Mouse (Mus musculus): ENCODE measurements around the gene Bach2. TPM values are rescaled to one million over a fixed set of nuclear protein-coding genes. Genes with fewer than 3 reads are reported as not detected.
A peak's percentile ranks its signal among the peaks of the same experiment; 100 is the strongest.

Bach2 gene
- total RNA-seq, 1 experiment from 2014 or later: 8.9 TPM

DNA sequence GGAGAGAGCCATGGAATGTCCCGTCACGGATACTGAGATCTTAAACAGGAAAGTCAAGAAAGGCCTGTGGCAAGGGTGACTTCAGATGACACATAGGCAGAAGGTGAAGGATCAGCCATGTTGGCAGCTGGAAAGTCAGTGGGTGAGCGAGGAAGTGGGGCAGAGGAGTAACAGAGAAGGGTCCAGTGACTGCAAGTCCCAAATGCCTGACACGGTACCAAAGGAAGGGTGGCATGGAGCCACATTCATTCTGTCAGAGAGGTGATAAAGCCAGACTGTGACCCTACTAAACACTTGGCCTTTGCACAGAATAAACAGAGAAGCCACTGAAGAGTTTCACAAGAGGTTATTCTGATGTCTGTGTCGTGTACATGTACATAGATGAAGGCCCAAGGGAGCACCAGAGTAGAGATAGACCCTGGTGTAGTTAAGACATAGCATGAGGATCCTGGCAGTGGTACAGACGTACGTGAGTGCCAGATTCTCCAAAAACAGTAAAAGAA lies 267.8 kb downstream of the Bach2 start:
- no peak for ATAC-seq (replicated peaks; ENCODE audit: low read depth, poor library complexity, severe bottlenecking)

- no peak for ATAC-seq (replicated peaks; ENCODE audit: low read depth, poor library complexity, severe bottlenecking)
Observed at GRCm38 (mm10) chr4:32507041-32507440, 268.4 kb downstream of the Bach2 start.

DNA sequence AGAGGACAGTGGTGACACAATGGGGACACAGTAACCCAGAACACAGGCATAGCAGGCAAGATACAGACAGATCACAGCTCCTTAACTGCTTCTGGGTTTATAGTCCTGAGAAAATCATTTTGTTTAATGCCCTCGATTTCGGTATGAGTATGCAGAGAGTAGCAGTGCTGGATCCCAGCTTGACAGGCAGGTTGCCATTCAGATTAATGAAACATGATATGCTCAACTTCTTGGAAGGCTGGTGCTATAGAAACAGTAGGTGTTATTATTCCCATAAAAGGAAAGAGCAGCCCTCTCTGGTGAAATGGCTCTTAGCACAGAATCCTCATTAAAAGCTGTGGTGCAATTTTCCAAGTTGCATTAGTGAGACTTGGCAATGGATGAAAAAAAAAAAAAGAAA lies 270.0 kb downstream of the Bach2 start:
- no peak for ATAC-seq (replicated peaks; ENCODE audit: low read depth, poor library complexity, severe bottlenecking)

- ATAC-seq (replicated peaks; ENCODE audit: low read depth, poor library complexity, severe bottlenecking): no peak
Observed at GRCm38 (mm10) chr4:32508996-32509395, 270.4 kb downstream of the Bach2 start.

DNA sequence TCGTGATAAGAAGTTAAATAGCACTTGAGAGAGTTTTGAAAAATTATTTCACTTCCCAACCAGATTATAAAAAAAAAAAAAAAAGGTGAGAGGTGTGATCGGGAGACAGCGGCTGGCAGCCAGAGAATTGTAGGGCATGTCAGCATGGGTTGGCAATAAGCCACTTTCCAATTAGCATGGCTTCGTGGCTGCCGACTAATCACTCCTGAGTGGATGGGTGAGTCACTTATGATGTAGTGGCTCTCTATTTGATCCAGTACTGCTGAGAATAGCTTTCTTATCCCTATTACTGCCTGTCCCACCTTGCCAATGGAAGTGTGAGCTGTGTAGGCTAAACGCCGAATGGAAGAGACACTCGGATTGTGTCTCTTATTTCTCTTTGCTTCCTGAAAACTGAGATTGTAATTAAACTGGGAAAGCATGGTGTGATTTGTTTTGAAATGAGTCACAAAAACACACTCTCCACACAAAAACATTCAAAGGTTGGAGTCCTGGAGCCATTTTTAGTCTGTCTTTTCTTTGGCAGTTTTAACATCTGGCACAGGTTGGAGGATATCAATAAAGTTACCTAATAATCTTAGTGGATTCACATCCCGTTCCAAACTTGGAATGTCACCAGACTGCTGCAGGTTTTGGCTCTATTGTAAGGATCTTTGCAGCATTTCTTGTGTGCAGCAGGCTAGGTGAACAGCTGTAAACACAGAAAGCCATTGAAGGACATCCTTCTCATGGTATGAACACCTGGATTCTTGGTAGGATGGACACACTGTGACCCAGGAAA lies 271.4 kb downstream of the Bach2 start:
- no peak for ATAC-seq (replicated peaks; ENCODE audit: low read depth, poor library complexity, severe bottlenecking)

DNA sequence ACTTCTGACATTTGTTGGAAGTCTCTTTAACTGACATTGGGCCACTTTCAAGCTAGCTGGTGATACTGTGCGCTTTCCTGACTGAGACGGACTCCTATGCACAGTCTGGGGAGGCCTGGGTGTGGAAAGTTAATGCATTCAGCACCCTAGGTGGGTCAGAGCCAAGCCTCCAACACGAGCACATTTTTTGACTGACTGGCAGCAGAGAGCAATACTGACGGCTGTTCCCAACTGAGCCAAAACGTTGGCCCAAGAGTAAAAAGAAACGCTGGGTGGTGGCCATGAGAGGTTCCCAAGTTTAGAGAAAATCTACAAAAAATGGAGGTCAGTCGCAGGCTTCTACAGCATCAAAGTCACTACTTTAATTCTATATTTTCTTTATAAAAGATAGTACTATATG lies 272.3 kb downstream of the Bach2 start:
- no peak for ATAC-seq (replicated peaks; ENCODE audit: low read depth, poor library complexity, severe bottlenecking)

DNA sequence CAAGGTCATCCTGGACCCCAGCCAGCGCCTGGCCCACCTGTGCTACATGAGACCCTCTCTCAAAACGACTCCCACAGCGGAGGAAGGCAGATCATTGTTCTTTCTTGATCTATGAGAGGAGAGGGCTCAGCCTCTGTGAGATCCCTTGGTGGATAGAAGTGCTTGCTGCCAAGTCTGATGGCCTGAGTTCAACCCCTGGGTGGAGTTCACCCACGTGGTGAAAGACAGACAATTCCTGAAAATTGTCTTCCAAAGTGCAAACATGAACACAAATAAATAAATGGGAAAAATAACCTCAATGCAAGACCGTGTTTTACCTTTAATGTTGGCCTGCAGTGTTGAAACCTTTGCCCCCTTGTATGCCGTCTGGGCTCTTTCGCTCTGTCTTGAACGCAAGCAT lies 277.5 kb downstream of the Bach2 start:
- no peak for ATAC-seq (replicated peaks; ENCODE audit: low read depth, poor library complexity, severe bottlenecking)

DNA sequence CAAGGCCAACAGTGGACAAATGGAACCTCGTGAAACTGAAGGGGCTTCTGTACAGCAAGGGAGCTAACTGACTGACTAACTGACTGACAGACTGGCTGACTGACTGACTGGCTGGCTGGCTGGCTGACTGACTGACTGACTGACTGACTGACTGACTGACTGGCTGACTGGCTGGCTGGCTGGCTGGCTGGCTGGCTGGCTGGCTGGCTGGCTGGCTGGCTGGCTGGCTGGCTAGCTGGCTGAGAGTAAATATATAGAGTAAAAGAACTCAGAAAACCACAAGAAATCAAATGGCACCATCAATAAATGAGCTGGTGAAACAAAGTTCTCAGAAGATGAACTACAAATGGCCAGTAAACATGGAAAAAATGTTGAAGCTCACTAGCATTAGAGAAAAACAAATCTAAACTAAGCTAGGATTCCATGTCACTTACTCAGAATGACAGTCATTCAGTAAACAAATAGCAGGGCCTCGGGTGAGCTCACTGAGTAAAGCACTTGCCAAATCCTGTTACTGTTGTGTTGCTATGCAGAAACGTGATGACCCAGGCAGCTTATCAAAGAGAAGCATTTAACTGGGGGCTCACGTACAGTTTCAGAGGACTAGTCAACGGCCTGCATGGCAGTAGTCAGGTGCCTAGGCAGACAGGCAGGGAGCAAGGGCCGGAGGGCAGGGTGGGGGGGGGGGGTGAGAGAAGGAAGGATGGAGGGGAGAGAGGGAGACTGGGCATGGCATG lies 280.4 kb downstream of the Bach2 start:
- ATAC-seq (replicated peaks; ENCODE audit: low read depth, poor library complexity, severe bottlenecking): no peak

GRCm38 (mm10) chr4:32520628-32521360 lies 282.2 kb downstream of the Bach2 start:
- no peak for ATAC-seq (replicated peaks; ENCODE audit: low read depth, poor library complexity, severe bottlenecking)

DNA sequence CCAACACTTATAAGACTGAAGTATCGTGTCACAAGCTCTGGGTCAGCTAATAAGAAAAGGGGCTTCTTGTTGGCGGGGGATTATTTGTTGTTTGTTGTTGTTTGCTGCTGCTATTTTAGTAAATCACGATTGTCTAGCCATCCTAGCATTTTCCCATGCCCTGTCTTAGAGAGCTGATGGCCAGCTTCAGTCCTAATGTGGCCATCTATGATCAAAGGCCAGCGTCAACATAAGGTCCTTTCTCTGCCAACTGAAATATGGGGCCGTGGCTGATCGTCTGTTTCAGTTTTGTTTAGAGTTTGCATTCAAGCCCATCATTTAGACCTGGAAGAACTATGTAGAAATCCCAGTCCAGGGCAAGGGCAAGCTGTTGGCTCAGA lies 282.7 kb downstream of the Bach2 start:
- ATAC-seq (replicated peaks; ENCODE audit: low read depth, poor library complexity, severe bottlenecking): no peak

GRCm38 (mm10) chr4:32522013-32522412 lies 283.4 kb downstream of the Bach2 start:
- no peak for ATAC-seq (replicated peaks; ENCODE audit: low read depth, poor library complexity, severe bottlenecking)

- ATAC-seq (replicated peaks; ENCODE audit: low read depth, poor library complexity, severe bottlenecking): no peak
Observed at GRCm38 (mm10) chr4:32524282-32524681, 285.7 kb downstream of the Bach2 start.

- ATAC-seq (replicated peaks; ENCODE audit: low read depth, poor library complexity, severe bottlenecking): no peak
Observed at GRCm38 (mm10) chr4:32525000-32525399, 286.4 kb downstream of the Bach2 start.

- no peak for ATAC-seq (replicated peaks; ENCODE audit: low read depth, poor library complexity, severe bottlenecking)
Observed at GRCm38 (mm10) chr4:32526228-32526836, 287.7 kb downstream of the Bach2 start.

- ATAC-seq (replicated peaks; ENCODE audit: low read depth, poor library complexity, severe bottlenecking): no peak
Observed at GRCm38 (mm10) chr4:32529443-32529995, 290.9 kb downstream of the Bach2 start.

GRCm38 (mm10) chr4:32530421-32530920 lies 291.9 kb downstream of the Bach2 start:
- no peak for ATAC-seq (replicated peaks; ENCODE audit: low read depth, poor library complexity, severe bottlenecking)

DNA sequence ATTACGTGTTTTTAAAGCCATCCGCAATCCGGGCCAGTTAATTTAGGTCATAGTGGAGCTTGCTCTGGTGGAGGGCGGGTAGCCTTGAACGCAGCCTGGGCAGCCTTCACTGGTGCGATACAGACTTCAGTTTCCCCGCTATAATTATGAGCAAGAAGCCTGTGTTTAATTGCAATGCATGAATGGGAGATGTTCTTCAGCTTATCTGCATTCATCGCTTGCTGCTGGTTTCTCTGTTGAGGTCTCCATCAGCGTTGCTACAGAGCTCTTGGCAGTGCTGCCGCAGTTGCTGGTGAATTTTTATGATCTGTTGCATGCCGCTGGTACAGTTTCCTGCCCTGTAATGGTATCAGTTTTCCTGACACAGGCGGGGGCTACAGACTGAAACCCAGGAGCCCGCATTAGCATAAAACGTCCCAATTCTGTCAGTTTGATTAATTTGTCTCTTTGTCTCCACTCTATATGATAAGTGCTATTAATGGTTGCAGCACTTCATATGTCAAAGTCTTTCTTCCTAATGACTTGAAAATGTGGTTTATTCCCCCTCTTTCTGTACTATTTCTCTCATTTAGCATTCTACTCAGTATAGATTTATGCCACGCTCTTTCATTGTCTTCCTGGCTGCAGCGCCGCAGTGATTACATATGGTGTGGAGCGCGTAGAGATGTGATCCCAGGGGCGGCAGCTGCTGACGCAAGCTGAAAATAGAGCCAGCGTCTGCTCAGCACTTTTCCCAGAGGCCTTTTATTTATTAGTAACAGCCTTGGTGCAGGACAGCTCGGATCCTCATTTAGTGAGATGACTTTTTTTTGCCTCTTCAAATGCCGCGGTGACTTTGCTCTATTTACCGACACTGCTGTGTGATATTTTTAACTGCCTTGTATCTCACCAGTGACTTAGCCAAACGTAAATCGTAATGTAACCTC lies 292.6 kb downstream of the Bach2 start:
- ATAC-seq (replicated peaks; ENCODE audit: low read depth, poor library complexity, severe bottlenecking): peak; percentile 57

GRCm38 (mm10) chr4:32532079-32532478 lies 293.5 kb downstream of the Bach2 start:
- ATAC-seq (replicated peaks; ENCODE audit: low read depth, poor library complexity, severe bottlenecking): no peak

DNA sequence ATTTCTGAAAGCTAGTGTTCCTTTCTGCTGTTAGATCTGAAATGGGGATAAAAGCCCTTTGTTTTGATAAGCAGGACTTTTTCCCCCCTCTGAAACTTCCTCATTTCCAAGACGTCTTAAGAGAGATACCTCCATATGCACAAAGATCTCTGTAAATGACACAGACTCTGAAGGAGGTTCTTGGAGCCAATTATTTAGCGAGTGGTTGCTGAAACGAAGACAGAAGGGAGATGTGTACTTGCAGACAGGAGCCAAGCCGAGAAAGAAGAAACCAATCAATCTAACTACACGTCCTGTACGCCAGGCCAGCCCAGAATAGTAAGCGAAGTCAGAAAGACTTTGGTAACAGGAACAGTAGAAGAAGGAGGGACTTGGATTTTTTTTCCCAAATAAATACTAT lies 295.1 kb downstream of the Bach2 start:
- ATAC-seq (replicated peaks; ENCODE audit: low read depth, poor library complexity, severe bottlenecking): no peak
